Mouse (Mus musculus) bone marrow macrophage, adult 2 months (primary cell): ENCODE measurements at regions not wholly inside any gene's neighbourhood (a gene's known extent, or its start where the extent isn't known, plus 50 kb on each side); places are given as distances from the start of the nearest gene placed in this dataset.

Experiments
- CTCF ChIP-seq: IDR thresholded peaks from 2 replicates; pipeline ENCODE4 v1.5.1; 2012; ENCODE audit warnings: low read depth, mild to moderate bottlenecking, low read length, moderate library complexity
- POLR2A ChIP-seq: IDR thresholded peaks from 2 replicates; pipeline ENCODE4 v1.6.1; 2012; ENCODE audit warnings: mild to moderate bottlenecking, low read depth, low read length, borderline replicate concordance

- TF ChIP-seq CTCF (no peak), POLR2A (no peak)
Measured at GRCm38 (mm10) chr12:26680568-26680947, 211.6 kb downstream of the Cmpk2 start.
